Mouse (Mus musculus) heart, adult 9 months (tissue): ENCODE data around the gene Cnppd1.

Experiments used
- DNase-seq, 2 experiments: peaks; one replicate each; pipeline ENCODE4 v3.0.0; 2022; ENCODE audit warnings: low spot score in 2 of 2

Gene Cnppd1

GRCm38 (mm10) chr1:75142301-75143261 is at the start of gene Cnppd1, which contains the start of gene Retreg2:
TSS of gene Cnppd1 (minus strand) at chr1:75142711.
TSS of gene Retreg2 (plus strand) at chr1:75142778.
- DNase-seq, result peak; percentile 96 to 97

- DNase-seq, result peak; percentile 98 to 99
Observed at GRCm38 (mm10) chr1:75191622-75192402, 49.3 kb upstream of the Cnppd1 start, which contains the start of the genes Ankzf1 and Atg9a. TSS of gene Ankzf1 (plus strand) at chr1:75192151. TSS of gene Atg9a (minus strand) at chr1:75192196.

- DNase-seq, result no peak
Observed at GRCm38 (mm10) chr1:75191258-75191621, 48.7 kb upstream of the Cnppd1 start.

GRCm38 (mm10) chr1:75190577-75190976 is 48.1 kb upstream of the Cnppd1 start:
- no peak for DNase-seq

- no peak for DNase-seq
Observed at GRCm38 (mm10) chr1:75187914-75188483, 45.5 kb upstream of the Cnppd1 start.

- no peak for DNase-seq
Observed at GRCm38 (mm10) chr1:75187126-75187525, 44.6 kb upstream of the Cnppd1 start.

- DNase-seq, result no peak
Observed at GRCm38 (mm10) chr1:75185495-75185894, 43.0 kb upstream of the Cnppd1 start.

GRCm38 (mm10) chr1:75182160-75182559 is 39.6 kb upstream of the Cnppd1 start:
- DNase-seq, result no peak

GRCm38 (mm10) chr1:75181377-75181870 is 38.9 kb upstream of the Cnppd1 start:
- DNase-seq, result no peak

- no peak for DNase-seq
Observed at GRCm38 (mm10) chr1:75180741-75181140, 38.2 kb upstream of the Cnppd1 start.

GRCm38 (mm10) chr1:75180105-75180590 is 37.6 kb upstream of the Cnppd1 start, which contains the start of gene Abcb6:
TSS of gene Abcb6 (minus strand) at chr1:75180392.
- DNase-seq, result peak; percentile 91 to 92

- peak; percentile 31 to 36 for DNase-seq
Observed at GRCm38 (mm10) chr1:75179334-75180104, 37.0 kb upstream of the Cnppd1 start.

- DNase-seq, result peak; percentile 94 to 96
Observed at GRCm38 (mm10) chr1:75168472-75169464, 26.3 kb upstream of the Cnppd1 start, which contains the start of gene Zfand2b. TSS of gene Zfand2b (plus strand) at chr1:75168646.

GRCm38 (mm10) chr1:75168093-75168471 is 25.6 kb upstream of the Cnppd1 start:
- DNase-seq, result no peak

- no peak for DNase-seq
Observed at GRCm38 (mm10) chr1:75160256-75160617, 17.7 kb upstream of the Cnppd1 start.

GRCm38 (mm10) chr1:75159540-75160255 is 17.2 kb upstream of the Cnppd1 start:
- DNase-seq, result no peak

GRCm38 (mm10) chr1:75158990-75159389 is 16.5 kb upstream of the Cnppd1 start:
- DNase-seq, result no peak

- DNase-seq, result no peak
Observed at GRCm38 (mm10) chr1:75155837-75156236, 13.3 kb upstream of the Cnppd1 start.

- no peak for DNase-seq
Observed at GRCm38 (mm10) chr1:75148727-75149126, 6.2 kb upstream of the Cnppd1 start.
